Mouse (Mus musculus) ES-E14 (cell line): ENCODE data around the gene Crisp2.

Experiments
- CHD2 ChIP-seq: IDR thresholded peaks from 2 replicates; pipeline ENCODE4 v1.6.1; 2014; ENCODE audit warnings: mild to moderate bottlenecking, low read depth, low read length, inconsistent platforms
- HCFC1 ChIP-seq: IDR thresholded peaks from 2 replicates; pipeline ENCODE4 v1.6.1; 2012; ENCODE audit warnings: low read length, inconsistent platforms, borderline replicate concordance; ENCODE audit not compliant: insufficient read depth
- ZC3H11A ChIP-seq: IDR thresholded peaks from 2 replicates; pipeline ENCODE4 v1.6.1; 2012; ENCODE audit warnings: low read depth, mild to moderate bottlenecking, inconsistent platforms, low read length, borderline replicate concordance
- ZNF384 ChIP-seq: IDR thresholded peaks from 2 replicates; pipeline ENCODE4 v1.6.1; 2012; ENCODE audit warnings: low read depth, low read length, inconsistent platforms

- TF ChIP-seq ZC3H11A (no peak), HCFC1 (no peak), CHD2 (no peak), ZNF384 (no peak)
These were observed 4.8 kb upstream of the Crisp2 start for GRCm38 (mm10) chr17:40811560-40811959.
